Mouse (Mus musculus): ENCODE results near the gene Epha3.

Gene Epha3

DNA sequence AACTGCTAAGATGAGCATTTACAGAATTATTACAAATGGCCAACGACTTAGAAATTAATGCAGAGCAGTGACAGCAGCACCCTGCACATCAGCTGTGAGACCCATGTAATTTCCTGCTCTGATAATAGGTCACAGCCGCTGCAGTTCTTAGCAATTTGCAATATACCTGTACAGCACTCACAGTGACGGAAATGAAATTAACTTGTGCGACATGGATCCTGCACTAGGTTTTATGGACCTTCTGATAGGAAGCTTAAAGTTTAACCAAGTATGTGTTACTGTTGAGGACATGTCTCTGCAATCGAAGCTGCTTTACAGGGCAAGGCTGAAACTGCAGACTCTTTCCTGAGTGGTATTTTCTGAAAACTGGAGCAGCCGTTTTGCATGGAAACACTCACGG lies 80.4 kb downstream of the Epha3 start:
- no peak for DNase-seq (ENCODE audit: low spot score)

DNA sequence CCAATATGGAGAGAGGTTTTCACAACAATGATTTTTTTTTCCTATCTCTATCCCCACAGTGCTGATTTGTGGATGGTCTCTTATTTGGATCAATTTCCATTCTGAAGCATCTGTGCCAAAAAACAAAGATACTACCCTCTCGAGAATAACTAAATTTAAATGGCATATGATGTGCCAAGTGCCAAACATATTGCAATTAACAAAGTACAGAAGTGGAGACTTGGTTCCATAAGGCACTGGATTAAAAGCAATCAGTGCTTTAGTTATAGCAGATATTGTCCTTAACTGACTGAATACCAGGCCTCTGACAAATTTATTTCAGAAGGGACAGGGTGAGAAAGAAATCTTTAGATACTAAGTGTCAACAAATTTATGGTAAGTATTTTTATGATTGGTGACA lies 81.9 kb downstream of the Epha3 start:
- no peak for DNase-seq (ENCODE audit: low spot score)

DNA sequence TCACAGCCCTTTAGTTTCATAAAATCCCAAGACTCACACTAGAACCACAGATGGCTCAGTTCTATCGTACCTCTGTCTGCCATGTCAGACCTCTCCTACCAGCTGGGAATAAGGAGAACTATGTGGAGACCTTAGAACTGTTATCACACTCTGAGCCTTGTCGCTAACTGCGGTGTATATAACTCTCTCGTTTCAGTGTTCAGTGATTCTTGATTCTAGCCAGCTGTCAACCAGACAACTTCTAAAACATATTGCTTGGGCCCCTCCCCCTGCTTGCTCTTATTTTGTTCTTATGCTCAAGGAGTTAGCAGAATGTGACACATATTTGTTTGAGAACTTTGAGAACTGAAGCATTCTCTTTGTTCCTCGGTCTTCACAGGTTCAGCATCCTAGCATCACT lies 83.8 kb downstream of the Epha3 start:
- DNase-seq (ENCODE audit: low spot score), result no peak

DNA sequence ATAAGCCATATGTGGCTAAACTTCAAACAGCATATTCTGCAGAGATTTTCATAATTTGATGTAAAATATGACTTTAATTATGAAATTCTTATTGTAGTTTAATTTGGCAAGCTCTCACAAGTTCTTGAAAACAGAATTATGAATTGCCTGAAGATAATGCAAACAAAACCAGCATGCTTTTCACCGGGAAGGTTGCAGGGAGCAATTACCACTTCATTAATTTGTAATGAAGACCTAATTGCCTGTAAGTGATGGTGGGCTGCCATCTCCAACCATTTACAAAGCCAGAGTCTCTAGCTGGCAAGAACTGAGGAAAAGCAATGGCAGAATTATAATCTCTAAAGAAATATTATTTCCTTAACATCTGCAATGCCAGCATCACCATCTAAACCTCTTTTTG lies 86.2 kb downstream of the Epha3 start:
- DNase-seq (ENCODE audit: low spot score), result no peak

DNA sequence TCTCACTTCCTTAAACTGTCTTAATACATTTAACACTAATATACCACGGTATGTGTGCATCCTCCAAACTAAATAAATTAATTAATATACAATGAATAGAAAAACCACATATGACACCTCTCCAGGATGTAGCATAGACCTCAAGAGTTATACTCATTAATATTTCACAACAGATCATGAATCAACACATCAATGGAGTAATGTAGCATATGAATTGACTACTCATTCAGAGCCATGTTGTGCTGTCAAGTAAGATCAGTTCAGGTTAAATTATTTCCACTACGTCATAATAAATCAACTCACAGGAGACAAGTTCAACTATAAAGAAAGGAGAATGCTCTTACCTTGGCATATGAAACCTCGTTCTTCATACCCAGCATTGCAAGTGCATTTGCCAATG lies 91.4 kb downstream of the Epha3 start:
- no peak for DNase-seq (ENCODE audit: low spot score)

DNA sequence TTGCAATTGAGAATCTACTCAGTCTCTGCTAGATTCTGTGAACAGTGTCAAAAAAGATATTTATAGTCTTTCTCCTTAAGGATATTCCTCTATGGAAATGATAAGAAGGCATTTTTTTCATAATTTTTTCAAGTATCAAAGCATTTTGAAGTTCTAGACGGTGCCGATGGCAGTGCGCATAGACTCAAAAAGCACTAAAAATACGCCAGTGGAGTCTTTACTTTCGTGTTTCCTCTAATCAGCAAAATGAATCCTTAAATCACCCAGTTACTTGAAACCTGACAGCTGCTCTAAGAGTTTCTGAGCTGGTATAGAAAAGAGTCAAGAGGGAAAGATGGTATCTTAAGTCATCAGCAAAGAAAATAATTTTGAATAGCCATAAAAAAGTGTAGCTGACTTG lies 96.4 kb downstream of the Epha3 start:
- DNase-seq (ENCODE audit: low spot score), result no peak

DNA sequence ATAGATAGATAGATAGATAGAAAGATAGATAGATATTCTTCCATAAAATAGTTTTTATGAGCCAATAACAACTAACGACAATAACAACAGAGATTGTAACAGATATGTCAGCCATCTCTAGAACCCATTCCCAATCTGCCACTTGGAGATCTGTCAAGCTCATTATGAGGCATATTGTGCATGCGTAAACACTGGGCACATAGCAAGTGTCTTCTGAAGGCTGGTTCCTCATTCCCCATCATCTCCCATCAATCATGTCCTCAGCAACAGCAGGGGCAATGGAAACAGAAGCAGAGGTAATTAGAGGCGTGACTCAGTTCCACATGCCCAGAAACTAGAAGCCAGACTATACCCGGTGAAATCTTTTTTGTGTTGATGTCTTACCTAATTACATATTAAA lies 102.8 kb downstream of the Epha3 start:
- no peak for DNase-seq (ENCODE audit: low spot score)

DNA sequence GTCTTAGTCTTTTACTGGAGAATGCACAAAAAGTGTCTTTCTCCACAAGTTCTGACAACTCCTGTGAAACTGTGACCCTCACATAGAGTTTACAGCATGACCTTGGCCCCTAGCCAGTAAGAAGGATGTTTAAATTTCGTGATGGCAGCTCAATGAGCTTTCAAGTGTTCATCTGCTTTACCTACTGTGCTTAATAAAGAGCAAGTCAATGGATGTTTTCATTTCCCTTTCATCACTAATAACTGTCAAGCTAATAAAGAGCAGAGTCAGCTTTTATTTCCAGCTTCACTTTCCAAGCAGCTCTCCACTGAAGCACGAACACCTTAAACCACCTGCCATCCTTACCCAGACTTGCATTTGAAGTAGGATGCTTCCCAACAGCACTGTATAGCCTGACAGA lies 103.9 kb downstream of the Epha3 start:
- DNase-seq (ENCODE audit: low spot score), result no peak

DNA sequence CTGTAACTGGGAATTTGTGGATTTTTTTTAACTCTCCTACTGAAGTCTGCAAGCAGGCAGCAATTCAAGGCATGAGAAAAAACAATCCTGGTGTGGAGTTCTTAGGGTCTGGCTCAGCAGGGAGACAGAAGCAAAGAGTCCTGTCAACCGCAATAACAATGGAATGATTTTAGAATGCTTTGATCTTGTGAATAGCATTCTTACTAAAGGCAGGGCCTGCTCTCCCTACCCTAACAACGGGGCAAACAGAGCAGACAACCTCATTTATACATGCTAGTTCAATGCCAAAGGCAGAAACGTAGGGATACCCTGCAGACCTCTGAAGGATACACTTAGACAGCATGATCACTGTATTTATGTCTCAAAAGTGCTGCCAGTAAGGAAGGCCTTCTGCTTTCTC lies 110.9 kb downstream of the Epha3 start:
- DNase-seq (ENCODE audit: low spot score), result no peak

DNA sequence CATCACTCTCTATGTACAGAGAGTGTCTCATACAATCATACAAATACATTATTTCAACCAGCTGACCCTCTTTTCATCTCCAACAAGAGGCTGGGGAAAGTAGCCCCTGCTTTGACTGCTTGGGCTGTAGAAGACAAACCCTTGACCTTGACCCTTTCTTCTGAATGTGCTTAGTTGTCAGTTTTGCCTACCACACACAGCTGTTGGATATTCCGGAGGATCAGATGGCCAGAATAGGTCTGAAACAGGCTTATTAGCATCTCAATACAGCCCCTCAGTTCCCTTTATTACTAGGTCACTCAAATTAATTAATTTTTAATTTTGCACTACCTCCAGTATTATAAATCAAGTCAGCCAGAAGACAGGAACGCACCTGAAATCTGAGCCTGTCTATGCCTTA lies 116.2 kb downstream of the Epha3 start:
- no peak for DNase-seq (ENCODE audit: low spot score)

DNA sequence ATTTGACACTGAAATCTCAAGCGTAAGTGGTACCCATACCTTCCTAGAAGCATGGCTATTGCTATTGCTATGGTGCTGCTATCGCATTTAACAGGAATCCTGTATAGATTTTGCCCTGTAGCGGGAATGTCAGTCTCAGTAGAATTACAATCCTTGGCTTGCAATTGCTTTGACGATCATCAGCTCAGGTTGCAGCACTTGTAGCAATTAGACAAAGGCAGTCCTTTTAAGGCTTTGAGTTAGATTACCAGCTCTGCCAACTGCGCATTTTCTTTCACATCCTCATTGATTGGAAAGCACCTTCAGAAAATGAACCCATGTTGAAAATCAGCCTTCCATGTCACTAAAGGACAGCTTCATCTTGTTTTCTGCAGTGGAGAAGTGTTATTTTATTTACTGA lies 118.5 kb downstream of the Epha3 start:
- no peak for DNase-seq (ENCODE audit: low spot score)

DNA sequence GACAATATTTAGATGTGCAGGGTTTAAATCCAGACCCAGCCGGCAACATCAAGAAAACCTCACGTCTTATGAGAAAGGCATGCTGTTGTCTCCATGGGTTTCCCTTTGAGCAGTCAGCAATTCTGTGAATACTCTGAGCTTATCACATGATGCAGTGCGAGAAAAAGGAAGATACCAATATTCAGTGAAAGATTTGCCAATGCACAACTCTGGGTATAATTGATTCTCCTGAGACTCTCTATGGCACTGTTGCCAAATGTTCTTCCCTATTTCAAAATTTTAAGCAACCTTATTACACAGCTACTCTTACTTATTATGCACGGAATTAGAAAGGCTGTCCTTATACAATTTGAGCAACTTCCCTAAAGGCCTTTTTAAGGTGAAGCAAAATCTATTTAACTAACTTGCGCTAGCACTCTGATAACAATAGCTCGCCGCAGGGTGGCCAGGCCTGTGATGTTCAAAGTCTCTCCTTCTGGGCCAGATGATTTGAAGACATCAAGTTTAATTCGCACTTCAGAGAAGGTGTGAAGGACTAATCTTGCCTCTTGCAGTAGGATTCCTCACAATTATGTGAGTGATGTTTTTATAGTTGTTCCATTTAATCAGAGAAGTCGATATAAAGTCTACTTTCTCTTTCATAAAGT lies 120.6 kb downstream of the Epha3 start:
- DNase-seq (ENCODE audit: low spot score), result no peak

DNA sequence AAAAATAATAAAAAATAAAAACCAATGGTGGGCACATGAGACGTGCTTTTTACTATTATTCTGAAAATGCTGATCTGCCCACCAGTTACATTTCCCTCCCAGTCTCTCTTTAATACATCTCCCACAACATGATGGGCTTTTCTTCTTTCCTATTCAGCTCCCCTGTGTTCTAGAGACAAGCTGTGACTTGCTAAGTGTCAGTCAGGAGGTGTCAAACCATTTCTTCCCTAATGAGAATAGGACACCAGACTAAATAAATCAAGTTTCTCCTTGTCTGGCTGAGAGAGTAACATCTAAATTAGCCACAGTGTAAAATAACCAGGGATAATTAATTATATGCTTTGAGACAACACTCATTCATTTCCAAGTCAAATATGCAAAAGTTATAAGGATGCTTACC lies 144.7 kb downstream of the Epha3 start:
- no peak for DNase-seq (ENCODE audit: low spot score)

DNA sequence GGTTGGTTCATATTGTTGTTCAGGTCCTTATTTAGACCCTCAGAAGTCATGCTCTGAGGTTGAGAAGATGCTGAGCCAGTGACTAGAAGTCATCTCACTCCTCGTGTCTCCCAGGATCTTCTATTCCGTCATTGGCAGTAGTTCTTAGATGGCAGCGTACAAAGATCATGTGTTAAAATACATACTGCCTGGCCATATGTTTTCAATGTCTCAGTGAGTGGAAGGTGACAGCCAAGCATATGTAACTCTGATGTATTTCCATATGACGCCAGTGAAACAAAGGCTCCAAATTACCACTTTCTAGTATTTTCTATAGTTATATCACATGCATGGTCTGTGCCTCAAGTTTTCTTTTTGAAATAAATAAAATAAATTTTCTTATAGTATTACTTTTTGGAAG lies 146.7 kb downstream of the Epha3 start:
- DNase-seq (ENCODE audit: low spot score), result no peak

DNA sequence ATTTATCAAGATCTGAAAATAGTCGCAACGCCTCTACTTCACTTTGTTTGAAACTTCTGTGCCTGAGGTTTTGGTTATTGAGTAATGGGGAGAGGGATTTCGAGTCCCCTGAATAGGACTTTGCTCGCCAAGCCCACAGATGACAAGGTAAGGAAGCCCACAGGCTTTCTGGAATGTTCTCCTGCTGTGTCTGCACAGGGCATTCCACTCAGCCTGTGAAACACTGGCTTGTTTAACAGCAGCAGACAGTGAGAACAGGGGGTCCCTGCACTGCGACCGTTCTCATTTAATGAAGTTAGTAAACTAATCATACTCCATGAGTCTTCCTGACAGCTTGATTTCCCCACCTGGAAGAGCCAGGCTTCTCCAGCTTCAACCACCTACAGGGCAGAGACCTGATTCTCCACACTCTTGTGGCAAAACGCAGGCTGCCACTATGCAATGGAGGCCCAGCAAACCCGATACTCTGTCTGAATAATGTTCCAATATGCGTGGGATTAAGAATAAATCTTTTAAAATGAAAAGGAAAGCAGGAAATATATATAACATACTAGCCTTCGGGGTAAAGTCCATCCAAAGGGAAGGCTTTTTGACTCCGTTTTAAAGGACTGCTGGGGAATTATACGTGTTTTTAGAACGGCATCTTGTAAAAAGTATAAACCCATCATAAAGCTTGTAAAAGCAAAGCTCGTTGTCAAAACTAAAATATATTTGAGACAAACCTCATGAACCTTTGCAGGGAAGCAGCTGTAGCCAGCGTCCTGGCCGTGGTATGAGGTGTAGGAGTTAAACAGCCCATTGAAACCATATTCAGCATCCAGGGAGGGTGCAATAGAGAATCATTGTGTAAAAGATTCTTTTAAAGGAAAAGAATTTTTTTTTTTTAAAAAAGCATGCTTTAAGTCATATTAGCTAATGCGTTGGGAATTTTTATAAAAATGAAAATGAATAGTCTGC lies 156.8 kb downstream of the Epha3 start:
- DNase-seq (ENCODE audit: low spot score), result no peak

DNA sequence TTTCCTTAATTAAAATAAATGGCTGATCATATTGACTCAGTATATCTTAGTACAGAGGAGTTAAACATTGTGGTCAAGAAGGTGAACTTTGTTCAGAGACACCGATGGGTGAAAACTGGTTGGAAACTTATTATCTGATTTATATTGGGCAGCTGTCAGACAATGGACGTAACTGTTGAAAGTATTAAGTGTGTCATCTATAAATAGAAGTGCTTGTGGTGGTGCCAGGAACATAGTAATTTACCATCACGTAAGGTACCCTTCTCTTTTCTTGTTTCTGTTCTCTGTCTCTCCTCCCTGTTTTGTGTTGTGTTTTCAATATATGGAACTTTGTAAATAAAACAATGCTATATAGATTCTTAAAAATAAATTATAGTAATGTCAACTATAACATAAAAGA lies 174.6 kb downstream of the Epha3 start:
- no peak for DNase-seq (ENCODE audit: low spot score)

DNA sequence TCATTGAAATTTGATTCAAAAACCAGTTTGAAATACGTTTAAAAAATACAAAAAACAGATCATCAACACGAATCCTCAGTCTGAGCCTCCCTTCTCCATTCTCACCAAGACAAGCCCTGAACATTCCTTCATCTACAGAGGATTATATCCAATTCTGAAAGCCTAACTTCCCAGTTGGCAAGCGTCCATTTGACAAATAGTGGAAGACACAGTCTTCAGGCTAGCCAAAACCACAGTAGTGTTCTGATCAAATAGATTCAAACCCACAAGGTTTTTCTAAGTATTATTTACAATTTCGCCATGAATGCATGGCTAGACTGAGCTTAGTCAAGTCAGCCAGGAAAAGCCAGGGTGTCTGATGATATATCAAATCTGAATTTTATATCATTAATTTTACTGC lies 179.8 kb downstream of the Epha3 start:
- DNase-seq (ENCODE audit: low spot score), result no peak

DNA sequence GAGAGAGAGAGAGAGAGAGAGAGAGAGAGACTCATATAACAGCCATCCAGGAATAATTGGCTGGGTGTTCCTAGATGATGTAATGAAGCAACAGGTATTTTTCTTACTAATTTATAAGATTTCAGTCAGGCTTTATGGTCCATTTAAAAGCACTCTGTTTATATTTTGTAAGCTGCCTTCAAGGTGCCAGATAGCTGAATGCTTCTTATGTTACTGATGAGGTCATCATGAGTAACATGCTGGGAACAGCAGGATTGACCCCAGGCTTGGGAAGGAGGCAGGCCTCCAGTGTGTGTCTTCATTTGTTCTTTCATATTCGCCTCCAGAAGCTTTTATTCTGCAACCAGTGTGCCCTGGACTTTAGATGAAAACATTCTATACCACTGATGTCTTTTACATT lies 189.5 kb downstream of the Epha3 start:
- no peak for DNase-seq (ENCODE audit: low spot score)

DNA sequence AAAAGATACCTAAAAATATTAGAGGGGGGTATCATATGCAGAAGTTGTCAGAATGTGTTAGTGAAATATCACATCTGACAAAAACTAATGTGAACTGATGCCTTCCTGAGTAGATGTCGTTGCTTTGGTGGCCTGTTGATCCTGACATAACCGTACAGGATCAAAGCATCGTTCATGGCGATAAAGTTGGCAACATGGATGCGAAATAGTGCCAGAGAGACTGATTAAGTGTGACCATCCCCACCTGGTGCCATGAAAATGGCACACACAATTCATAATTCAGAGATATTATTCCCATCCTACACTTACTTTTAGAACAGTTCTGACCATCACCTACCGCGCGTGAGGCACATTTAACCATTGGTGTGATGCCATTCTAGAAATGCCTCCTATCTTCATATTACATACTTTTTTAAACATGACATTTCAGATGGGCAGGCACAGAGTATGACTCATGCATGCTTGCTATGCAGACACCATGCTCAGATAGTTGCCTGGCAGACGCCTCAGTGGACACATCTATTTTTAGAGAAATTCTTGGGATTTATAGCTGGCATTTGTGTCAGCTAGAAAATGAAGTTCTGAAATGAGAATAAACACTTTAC lies 190.6 kb downstream of the Epha3 start:
- no peak for DNase-seq (ENCODE audit: low spot score)

DNA sequence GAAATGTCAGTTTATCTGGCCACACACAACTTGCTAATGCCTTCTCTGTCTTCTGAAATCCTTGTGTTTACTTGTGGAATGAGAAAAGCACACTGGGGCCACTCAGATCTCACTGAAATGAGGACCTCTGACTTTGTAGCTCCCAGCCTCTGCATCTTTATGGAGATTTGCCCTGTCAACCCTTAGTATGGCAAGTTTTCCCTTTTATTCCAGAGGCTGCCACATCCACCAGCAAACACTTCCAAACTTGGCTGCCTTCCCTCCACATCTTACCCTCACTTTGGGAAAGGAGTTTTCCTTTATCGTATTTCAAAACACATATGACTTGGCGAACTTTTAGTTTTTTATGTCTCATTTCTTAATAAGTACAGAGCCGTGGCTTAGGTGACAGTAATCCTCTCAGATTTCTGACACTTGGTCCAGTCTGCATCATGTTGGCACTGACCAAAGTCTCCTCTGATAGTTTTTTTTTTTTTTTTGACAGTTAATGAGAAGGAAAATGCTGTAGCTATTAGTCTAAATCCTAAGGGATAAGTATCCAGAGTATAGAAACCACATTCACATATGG lies 198.0 kb downstream of the Epha3 start:
- no peak for DNase-seq (ENCODE audit: low spot score)

DNA sequence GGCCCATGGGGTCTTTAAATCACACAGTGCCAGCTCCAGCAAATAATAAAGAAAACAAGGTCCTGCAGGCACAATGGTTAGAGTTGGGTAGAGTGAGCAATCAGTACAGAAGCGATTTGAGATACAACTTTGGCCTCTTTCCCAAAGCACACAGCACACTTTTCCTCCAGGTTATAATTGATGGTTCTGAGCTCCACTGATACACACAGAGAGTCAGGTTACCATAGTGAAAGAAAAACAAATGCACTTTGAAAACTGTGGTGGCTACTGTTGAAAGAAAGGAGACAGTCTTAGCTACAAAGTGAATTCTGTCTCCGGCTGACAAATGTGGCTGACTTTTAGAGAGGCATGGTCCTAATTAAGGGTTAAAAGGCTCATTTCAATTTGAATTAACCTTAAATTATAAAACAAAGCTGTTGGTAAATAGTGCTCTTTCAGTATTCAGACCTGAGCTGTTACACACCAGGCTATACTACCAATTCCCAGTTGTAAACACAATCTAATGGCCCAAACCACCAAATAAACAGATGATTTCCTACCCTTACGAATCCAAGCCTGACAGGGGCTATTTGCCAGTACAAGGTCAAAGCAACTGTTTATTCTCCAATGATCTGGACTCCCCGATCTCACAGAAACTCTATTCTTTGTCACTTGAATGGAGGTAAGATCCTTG lies 205.5 kb downstream of the Epha3 start:
- DNase-seq (ENCODE audit: low spot score), result no peak

DNA sequence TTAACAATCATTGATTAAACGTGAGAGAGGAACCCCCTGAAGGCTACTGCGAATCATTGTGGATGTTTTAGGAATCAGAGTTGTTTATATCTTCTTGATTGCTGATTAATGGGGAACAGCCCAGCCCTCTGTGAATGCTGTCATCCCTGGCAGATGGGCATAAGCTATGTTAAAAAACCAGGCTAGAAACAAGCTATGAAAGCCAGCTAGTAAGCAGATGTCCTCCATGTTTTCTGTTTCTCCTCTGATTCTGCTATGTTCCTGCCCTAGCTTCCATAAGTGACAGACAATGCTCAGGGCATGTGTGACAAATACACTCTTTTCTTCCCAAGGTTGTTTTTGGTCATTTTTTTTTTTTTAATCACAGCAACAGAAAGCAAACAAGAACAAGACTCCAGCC lies 206.2 kb downstream of the Epha3 start:
- DNase-seq (ENCODE audit: low spot score), result no peak

All from MN1 (cell line).